Mouse (Mus musculus) heart, embryonic 10.5 days (tissue): ENCODE results near the gene Cdh5. TPM values are rescaled to one million over a fixed set of nuclear protein-coding genes. Genes with fewer than 3 reads are reported as not detected.

ENCODE experiments used
- DNase-seq: peaks from one replicate; pipeline ENCODE4 v3.0.0-alpha.2; 2017; ENCODE audit warnings: low spot score
- H3K27ac ChIP-seq: fragments of 300-500 bp; sonication (generic); 2 replicates; pipeline ENCODE4 v1.5.1; 2016; ENCODE audit warnings: mild to moderate bottlenecking
- H3K27me3 ChIP-seq: fragments of 300-500 bp; sonication (generic); 2 replicates; pipeline ENCODE4 v1.6.1; 2016; ENCODE audit warnings: mild to moderate bottlenecking; ENCODE audit not compliant: poor library complexity, insufficient read depth, severe bottlenecking
- H3K36me3 ChIP-seq: fragments of 300-500 bp; sonication (generic); 2 replicates; pipeline ENCODE4 v1.6.1; 2016; ENCODE audit warnings: mild to moderate bottlenecking, moderate library complexity
- H3K4me1 ChIP-seq: fragments of 300-500 bp; sonication (generic); 2 replicates; pipeline ENCODE4 v1.6.1; 2016; ENCODE audit warnings: mild to moderate bottlenecking
- H3K4me3 ChIP-seq: fragments of 300-500 bp; sonication (generic); 2 replicates; pipeline ENCODE4 v1.5.1; 2016; ENCODE audit warnings: mild to moderate bottlenecking, moderate library complexity
- H3K9me3 ChIP-seq: fragments of 300-500 bp; sonication (generic); 2 replicates; pipeline ENCODE4 v1.6.1; 2016; ENCODE audit warnings: mild to moderate bottlenecking, moderate library complexity
- WGBS: fragments of 180-500 bp; shearing (Covaris S2); methylation state at CpG from one replicate; pipeline ENCODE4 v1.1.7; 2016; 5-methylcytosine and 5-hydroxymethylcytosine counted together
- polyA plus RNA-seq: library from polyadenylated mRNA; unstranded; fragments of >200 nt; fragmentation: Nextera tagmentation; extraction: Ambion mirVana; gene quantifications from 2 replicates; pipeline ENCODE4 v1.2.1, GENCODE M21; 2016

Cdh5 gene
- polyA plus RNA-seq, 1 experiment from 2014 or later, result 34.1 TPM

DNA sequence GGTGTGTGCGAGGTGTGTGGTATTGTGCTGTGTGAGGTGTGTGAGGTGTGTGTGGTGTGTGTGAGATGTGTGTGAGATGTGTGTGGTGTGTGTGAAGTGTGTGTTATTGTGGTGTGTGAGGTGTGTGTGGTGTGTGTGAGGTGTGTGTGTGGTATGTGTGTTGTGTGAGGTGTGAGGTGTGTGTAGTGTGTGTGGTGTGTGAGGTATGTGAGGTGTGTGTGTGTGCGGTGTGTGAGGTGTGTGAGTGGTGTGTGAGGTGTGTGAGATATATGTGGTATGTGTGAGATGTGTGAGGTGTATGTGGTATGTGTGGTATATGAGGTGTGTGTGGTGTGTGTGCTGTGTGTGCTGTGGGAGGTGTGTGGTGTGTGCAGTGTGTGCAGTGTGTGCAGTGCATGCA is 46.5 kb downstream of the Cdh5 start:
- H3K4me3 ChIP-seq, result no peak overlapping the region
- H3K9me3 ChIP-seq, result no peaks in the 10 kb centered on the region
- peaks cover 4% of the 10 kb centered on the region; the same call in 1 of the 2 replicates for H3K36me3 ChIP-seq
- no peak overlapping the region for H3K27ac ChIP-seq
- peak; percentile 63 for DNase-seq
- 90% methylated on average over 2 of the region's 2 CpGs for WGBS
- peaks cover 3% of the 10 kb centered on the region; the same call in 1 of the 2 replicates for H3K4me1 ChIP-seq
- no peaks in the 10 kb centered on the region for H3K27me3 ChIP-seq

DNA sequence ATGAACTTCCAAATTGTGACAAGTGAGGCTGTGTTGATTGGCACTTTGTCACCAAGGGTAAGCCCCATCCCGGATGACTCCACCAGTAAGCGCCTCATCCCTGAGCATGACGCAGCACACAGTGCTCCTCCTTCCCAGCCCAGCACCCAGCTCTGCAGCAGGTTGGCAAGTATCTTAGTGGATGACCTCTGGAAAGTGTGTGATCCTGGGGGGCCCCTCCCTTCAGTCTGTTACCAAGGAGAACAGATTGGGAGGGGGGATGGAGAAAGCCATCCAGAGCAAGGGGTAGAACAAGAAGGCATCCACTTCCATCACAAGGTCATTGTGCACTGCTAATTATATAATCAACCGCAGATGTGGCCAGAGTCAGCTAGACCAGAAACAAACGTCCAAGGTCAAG is 59.3 kb downstream of the Cdh5 start:
- H3K9me3 ChIP-seq, result no peaks in the 10 kb centered on the region

DNA sequence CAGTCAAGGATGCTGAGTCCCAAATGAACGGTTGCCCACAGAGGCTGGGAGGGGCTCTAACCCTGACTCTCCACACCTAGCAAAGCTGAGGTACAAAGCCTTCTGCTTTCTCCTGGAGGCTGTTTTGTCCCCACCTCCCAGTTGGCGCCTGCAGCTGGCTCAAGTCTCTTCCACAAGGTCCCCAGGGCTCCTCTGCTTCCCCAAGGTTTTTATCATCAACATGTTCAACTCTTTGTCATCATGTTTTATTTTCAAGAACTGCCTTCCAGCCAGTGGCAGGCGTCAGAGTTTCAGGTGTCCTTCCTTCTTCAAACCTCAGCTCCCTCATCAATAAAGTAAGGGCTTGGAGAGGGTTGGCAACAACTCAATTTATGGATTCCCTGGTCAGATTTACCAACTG is 68.0 kb downstream of the Cdh5 start:
- WGBS, result 56% methylated on average over 3 of the region's 3 CpGs
- H3K9me3 ChIP-seq, result no peaks in the 10 kb centered on the region
- no peak for DNase-seq
- H3K4me3 ChIP-seq, result no peak overlapping the region
- peaks cover 9% of the 10 kb centered on the region; the same call in 1 of the 2 replicates for H3K4me1 ChIP-seq
- H3K36me3 ChIP-seq, result no peaks in the 10 kb centered on the region
- H3K27me3 ChIP-seq, result peaks cover 59% of the 10 kb centered on the region
- no peak overlapping the region for H3K27ac ChIP-seq

More for the DNA sequence above, 59.3 kb downstream of the Cdh5 start:
- Histone ChIP-seq H3K27me3 (no peaks in the 10 kb centered on the region), H3K4me3 (no peak overlapping the region), H3K4me1 (no peaks in the 10 kb centered on the region), H3K36me3 (no peaks in the 10 kb centered on the region), H3K27ac (no peak overlapping the region)
- WGBS, result 70% methylated on average over 5 of the region's 5 CpGs
- DNase-seq, result no peak

DNA sequence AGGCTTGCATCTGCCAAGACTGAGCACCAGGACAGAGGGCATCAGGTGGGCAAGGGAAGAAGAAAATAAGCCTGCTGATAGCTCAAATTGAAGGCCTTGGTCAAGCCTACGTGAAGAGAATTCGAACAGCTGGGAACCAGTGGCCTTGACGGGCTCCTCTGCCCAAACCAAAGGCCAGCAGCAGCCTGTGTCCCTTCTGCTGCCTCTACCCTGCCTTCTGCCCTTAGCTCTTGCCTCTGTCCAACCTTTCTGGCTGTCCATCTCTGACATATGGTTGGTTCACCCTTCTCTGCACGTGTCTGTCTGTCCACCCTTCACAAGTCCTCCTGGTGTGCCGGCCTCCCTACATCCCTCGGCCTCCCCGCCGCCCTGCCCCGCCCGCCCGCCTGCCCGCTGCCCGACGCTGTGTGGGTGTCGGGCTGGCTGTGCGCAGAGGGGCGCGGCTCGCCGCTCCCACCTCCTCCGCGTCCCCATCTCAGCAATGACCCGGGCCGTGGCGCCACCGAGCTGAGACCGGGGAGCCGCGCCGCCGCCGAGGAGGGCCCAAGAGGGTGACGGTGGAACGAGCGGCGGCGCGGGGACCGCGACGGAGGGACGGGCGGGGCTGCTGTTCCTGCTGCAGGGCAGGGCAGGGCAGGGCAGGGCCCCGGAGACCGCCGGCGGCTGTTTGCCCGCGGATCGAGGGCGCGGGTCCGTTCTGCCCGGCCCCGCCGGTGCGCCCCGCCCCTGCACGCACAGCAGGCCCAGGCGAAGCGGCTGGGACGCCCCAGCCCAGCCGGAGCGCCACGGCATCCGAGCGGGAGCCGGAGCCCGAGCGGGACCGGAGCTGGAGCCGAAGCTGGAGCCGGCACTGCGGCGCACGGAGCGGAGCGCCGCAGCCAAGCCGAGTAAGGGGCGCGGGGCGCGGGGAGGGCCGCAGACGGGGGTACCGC is 69.0 kb downstream of the Cdh5 start, which contains the start of gene Bean1:
Bean1 (plus strand) TSS at position 325 of the 932 bp plus-strand sequence.
- Histone ChIP-seq H3K4me3 (peak within 1 kb of the TSS; percentile 69), H3K9me3 (no peaks in the 10 kb centered on the region), H3K4me1 (peaks cover 9% of the 10 kb centered on the region; the same call in 1 of the 2 replicates), H3K27ac (peak within 1 kb of the TSS; percentile 77), H3K36me3 (no peaks in the 10 kb centered on the region), H3K27me3 (peaks cover 60% of the 10 kb centered on the region)
- DNase-seq, result no peak
- whole genome bisulfite sequencing, result 2% methylated on average over 82 of the region's 87 CpGs

DNA sequence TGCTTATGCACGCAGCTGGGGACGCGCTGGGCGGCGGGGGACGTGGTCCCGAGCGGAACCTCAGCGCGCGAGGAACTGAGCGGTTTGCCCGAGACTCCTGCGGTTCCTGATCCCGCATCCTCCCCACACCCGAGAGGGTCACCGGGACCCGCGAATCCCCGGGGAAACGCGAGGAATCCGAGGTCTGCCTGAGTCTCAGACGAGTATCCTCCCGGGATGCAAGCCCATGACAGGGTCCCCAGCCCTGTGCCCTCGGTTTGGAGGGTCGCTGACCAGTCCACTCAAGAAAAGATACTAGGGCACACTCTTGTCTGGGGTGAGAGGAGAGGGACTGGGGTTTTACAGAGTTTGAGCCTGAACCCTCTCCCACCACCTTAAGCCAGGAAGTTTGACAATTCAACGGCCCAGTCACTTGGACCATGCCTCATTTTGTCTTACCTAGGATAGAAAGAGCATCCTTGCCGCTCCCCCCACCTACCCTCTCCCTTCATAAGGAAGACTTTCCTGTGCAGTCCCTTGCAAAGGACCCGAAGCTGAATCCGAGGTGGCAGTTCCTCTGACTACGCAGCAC is 69.7 kb downstream of the Cdh5 start:
- WGBS, result 4% methylated on average over 32 of the region's 32 CpGs
- Histone ChIP-seq H3K36me3 (no peaks in the 10 kb centered on the region), H3K4me1 (peaks cover 15% of the 10 kb centered on the region), H3K27ac (peak overlapping the region; percentile 77), H3K9me3 (no peaks in the 10 kb centered on the region), H3K27me3 (peaks cover 60% of the 10 kb centered on the region), H3K4me3 (peak overlapping the region; percentile 69)
- no peak for DNase-seq

DNA sequence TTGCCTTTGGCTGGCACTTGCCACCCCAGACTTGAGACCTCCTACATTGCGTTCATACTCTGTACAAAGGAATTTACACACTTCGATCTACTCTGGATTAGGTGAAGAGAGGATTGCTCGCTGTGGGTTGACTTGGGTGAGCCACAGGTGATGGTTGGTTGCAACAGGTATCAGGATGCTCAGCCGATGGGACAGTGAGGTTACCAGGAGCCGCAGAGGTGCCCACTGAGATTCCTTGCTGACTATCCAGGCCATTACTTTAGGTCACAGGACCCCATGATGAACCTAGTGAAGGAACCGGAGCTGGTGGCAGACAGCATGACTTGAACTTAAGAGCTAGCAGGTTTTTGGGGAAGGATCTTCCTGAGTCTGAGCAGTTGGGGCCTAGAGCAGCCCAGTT is 71.0 kb downstream of the Cdh5 start:
- no peak overlapping the region for H3K27ac ChIP-seq
- no peaks in the 10 kb centered on the region for H3K9me3 ChIP-seq
- peaks cover 69% of the 10 kb centered on the region for H3K27me3 ChIP-seq
- DNase-seq, result peak; percentile 56
- 81% methylated on average over 6 of the region's 6 CpGs for WGBS
- H3K4me3 ChIP-seq, result no peak overlapping the region
- no peaks in the 10 kb centered on the region for H3K36me3 ChIP-seq
- H3K4me1 ChIP-seq, result peaks cover 17% of the 10 kb centered on the region

DNA sequence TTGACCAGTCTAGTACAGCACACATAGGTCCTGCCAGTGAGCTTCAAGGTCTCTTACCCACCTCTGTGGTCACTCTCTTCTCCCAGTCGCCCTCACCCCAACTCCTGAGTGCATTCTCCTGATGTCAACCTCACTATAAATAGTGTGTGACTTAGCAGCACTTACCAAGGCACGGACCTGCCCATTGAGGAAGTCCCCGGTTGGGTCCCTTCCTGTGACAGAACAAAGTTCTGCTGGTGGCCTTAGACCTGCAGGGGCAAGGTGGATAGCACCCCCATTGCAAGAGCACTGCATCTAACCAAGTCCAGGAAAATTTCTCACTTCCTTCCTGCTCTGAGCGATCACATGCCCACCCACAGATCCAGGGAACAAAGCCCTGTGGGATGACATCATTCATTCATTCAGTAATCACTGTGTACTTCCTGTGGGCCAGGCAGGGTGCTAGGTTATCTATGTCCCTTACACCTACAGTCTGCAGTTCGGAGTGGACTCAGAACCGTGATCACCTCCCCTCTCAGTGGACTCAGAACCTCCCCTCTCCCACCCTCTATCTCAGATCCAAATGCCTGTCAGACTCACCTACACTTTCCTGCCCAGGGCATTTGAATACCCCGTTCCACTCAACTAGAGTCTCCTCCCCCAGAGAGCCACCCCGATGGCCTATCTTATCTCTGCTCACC is 74.6 kb downstream of the Cdh5 start:
- Histone ChIP-seq H3K36me3 (no peaks in the 10 kb centered on the region), H3K4me3 (no peak overlapping the region), H3K4me1 (peaks cover 11% of the 10 kb centered on the region), H3K27ac (no peak overlapping the region), H3K9me3 (no peaks in the 10 kb centered on the region), H3K27me3 (peaks cover 45% of the 10 kb centered on the region)
- DNase-seq, result no peak
- 46% methylated on average over 8 of the region's 8 CpGs for WGBS

DNA sequence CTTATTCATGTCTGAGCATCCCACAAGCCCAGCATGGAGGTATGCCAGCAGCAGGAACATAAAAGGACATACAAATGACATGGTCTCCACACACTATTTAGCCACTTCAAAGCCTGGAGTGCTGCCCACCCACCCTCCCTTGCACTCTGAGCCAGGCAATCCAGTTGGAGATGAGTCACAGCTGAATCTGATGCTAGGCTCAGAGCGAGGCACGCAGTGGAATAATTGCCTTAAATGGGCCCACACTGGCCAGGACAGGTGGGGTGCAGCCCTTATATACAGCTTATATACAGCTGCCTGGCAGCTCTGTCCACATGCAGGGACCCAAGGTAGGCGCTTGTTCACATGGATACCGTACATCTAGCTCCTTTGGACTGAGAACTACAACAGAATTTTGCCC is 75.6 kb downstream of the Cdh5 start:
- 72% methylated on average over 4 of the region's 4 CpGs for WGBS
- Histone ChIP-seq H3K9me3 (no peaks in the 10 kb centered on the region), H3K27me3 (peaks cover 40% of the 10 kb centered on the region), H3K4me3 (no peak overlapping the region), H3K36me3 (no peaks in the 10 kb centered on the region), H3K4me1 (peaks cover 8% of the 10 kb centered on the region), H3K27ac (no peak overlapping the region)
- DNase-seq, result no peak

DNA sequence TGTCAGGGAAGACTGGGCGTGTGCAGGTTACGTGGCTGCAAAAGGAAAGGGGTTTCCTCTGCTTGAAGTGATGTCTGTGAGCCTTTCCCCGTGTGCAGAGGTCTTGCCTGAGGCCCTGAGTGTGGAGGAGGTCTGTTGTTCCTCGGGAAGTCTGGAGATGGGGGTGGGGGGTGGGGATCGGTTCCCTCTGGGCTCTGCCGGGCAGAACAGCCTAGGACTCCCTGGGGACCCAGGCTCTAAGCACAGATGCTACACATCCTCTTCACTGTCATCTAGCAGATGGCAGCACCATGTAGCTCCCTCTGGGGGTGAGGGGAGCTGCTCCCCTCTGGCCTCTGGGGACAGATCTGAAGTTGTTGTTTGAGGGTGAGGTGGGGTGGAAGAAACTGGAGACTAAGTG is 83.5 kb downstream of the Cdh5 start:
- H3K4me1 ChIP-seq, result no peaks in the 10 kb centered on the region
- WGBS, result 31% methylated on average over 6 of the region's 6 CpGs
- H3K36me3 ChIP-seq, result no peaks in the 10 kb centered on the region
- no peak overlapping the region for H3K4me3 ChIP-seq
- peaks cover 20% of the 10 kb centered on the region for H3K27me3 ChIP-seq
- H3K9me3 ChIP-seq, result no peaks in the 10 kb centered on the region
- no peak overlapping the region for H3K27ac ChIP-seq
- DNase-seq, result no peak

DNA sequence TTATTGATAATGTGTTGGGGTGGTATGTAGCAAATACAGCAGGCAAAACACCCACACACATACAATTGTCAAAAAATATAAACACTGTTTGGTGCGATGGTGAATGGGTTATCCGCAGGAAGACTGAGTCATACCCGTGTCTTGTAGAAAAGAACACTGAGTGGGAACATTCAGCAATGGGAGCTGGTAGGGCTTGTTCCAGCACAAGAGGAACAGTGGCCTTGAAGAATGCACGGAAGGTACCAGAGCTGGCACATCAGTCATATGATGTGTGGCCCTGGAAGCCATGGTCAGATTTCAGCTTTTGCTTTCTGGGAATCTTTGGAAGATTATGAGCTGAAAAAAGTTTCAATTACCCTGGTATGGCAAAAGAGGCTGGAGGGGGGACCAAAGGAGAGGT is 85.4 kb downstream of the Cdh5 start:
- Histone ChIP-seq H3K4me1 (peaks cover 7% of the 10 kb centered on the region; the same call in 1 of the 2 replicates), H3K9me3 (no peaks in the 10 kb centered on the region), H3K4me3 (no peak overlapping the region), H3K27me3 (peaks cover 16% of the 10 kb centered on the region), H3K36me3 (no peaks in the 10 kb centered on the region), H3K27ac (no peak overlapping the region)
- 85% methylated on average over 4 of the region's 4 CpGs for WGBS
- DNase-seq, result no peak

DNA sequence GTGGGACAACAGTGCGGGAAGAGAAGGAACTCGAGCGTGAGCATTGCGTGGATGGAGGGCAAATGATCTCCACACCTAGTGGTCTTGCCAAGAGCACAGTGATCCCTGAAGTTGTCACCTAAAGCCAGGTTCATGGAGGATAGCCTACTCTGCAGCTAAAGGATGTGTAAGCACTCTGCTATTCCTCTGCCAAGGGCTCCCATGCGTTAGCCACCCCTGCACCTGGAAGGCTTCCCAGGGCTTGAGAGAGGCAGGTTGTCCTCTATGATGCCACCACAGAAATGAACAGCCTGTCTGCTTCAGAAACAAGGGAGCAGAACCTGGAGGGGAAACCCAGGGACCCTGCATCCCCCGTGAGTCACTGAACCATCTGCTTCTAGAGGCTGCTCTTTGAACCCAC is 86.2 kb downstream of the Cdh5 start:
- Histone ChIP-seq H3K36me3 (no peaks in the 10 kb centered on the region), H3K4me3 (no peak overlapping the region)
- 87% methylated on average over 6 of the region's 6 CpGs for WGBS

DNA sequence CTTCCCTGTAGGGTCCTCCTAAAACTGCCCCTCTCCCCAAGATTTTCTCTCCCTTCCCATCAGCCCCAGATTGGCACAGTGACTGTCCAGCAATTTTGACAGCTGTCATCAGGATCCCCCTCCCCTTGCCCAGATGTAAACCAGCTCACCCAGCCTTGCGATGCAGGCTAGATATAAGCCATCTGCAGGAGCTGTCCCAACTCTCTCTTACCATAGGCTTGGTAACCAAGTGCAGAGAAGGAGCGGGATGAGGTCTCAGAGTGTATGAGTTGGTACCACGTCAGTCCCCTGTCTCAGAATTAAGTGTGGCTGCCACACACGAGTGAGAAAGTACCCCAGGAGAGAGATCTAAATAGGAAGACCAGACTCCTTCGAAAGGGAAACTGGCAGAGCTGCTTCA is 87.0 kb downstream of the Cdh5 start:
- peaks cover 7% of the 10 kb centered on the region; the same call in 1 of the 2 replicates for H3K4me1 ChIP-seq
- peaks cover 6% of the 10 kb centered on the region; the same call in 1 of the 2 replicates for H3K27me3 ChIP-seq
- no peaks in the 10 kb centered on the region for H3K9me3 ChIP-seq
- DNase-seq, result peak; percentile 53
- no peak overlapping the region for H3K4me3 ChIP-seq
- no peak overlapping the region for H3K27ac ChIP-seq
- no peaks in the 10 kb centered on the region for H3K36me3 ChIP-seq
- WGBS, result 56% methylated on average over 5 of the region's 5 CpGs

More for the DNA sequence above, 86.2 kb downstream of the Cdh5 start:
- Histone ChIP-seq H3K9me3 (no peaks in the 10 kb centered on the region), H3K4me1 (peaks cover 7% of the 10 kb centered on the region; the same call in 1 of the 2 replicates), H3K27me3 (peaks cover 8% of the 10 kb centered on the region; the same call in 1 of the 2 replicates), H3K27ac (no peak overlapping the region)
- no peak for DNase-seq
